Mouse (Mus musculus) layer of hippocampus, adult 2 months (tissue): ENCODE measurements around the gene Gm9844. TPM values are rescaled to one million over a fixed set of nuclear protein-coding genes. Genes with fewer than 3 reads are reported as not detected.
"Not testable (repeated sequence)": the region's sequence is repeated elsewhere in the genome, so short reads cannot be mapped to it uniquely, and the experiment has no call there.

ENCODE experiments used
- DNase-seq, 2 experiments: peaks; one replicate each; pipeline ENCODE4 v3.0.0; 2022; ENCODE audit warnings: low spot score in 2 of 2
- H3K27ac ChIP-seq: fragments of 200-600 bp; 2 replicates; pipeline ENCODE4 v1.8.1; 2022
- H3K4me3 ChIP-seq: fragments of 200-600 bp; 2 replicates; pipeline ENCODE4 v1.8.1; 2022; ENCODE audit warnings: mild to moderate bottlenecking
- CTCF ChIP-seq: fragments of 200-600 bp; conservative IDR thresholded peaks from 2 replicates; pipeline ENCODE4 v1.8.1; 2022; ENCODE audit warnings: antibody characterized with exemption, mild to moderate bottlenecking, moderate library complexity
- long read RNA-seq, 2 experiments: library from polyadenylated mRNA; stranded (forward); transcript quantifications; one replicate each; pipeline ENCODE4 v2.0.0; 2021; ENCODE audit warnings: borderline mapping rate in 2 of 2
- total RNA-seq, 2 experiments: library from RNA; stranded (reverse); gene quantifications; 2 replicates each; pipeline ENCODE4 v1.2.3; 2021

Gene Gm9844
- 1 to 10 TPM in 1 of 2 experiments, not detected in 1; 1.6 TPM for total RNA-seq
- long read RNA-seq, experiment 1, result 0 reads
- long read RNA-seq, experiment 2, partial matches to known transcripts, result 0 of 1 reads
- long read RNA-seq, experiment 2, other reads (novel, unspliced or antisense), result 0 of 1 reads

DNA sequence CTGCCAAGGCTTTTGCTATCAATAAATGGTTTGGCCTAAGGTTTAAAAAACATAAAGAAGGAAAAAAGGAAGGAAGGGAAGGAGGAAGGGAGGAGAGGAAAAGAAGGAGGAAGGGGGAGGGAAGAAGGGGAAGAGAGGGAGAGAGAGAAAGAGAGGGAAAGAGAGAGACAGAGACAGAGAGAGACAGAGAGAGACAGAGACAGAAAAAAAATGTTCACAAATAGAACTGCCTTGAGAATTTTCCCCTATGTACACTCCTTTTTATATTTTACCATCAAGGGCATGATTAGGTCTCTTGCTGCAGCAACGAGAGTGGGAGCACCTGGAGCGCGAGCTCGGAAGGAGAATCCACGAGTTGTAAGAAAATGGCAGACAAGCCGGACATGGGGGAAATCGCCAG is at the start of gene Gm9844:
Gene Gm9844 (plus strand): TSS at position 301 of the 400 bp plus-strand sequence.
- Histone ChIP-seq H3K4me3 (no peak within 1 kb of the TSS), H3K27ac (no peak within 1 kb of the TSS)
- no peak for DNase-seq
- TF ChIP-seq CTCF, result no peak

DNA sequence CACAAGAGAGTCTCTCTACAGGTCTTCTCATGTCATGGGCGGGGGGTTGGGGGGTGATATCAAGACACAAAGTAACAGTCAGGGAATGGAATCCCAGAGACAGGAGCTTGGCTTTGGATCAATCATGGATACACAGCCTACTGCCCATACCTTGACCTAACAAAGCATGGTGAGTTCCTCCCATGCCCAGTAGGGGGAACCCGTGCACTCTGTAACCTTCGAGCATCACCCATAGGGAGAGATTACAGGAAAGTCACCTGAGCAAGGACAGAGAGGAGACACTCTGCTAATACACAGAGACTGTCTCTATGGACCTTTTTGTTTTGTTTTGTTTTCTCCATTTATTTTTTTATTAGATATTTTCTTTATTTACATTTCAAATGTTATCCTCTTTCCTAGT is 44.5 kb upstream of the Gm9844 start:
- Histone ChIP-seq H3K27ac (no peak overlapping the region), H3K4me3 (no peak overlapping the region)
- DNase-seq, result peak; percentile 54 to 74
- peak; percentile 94 for TF ChIP-seq CTCF

DNA sequence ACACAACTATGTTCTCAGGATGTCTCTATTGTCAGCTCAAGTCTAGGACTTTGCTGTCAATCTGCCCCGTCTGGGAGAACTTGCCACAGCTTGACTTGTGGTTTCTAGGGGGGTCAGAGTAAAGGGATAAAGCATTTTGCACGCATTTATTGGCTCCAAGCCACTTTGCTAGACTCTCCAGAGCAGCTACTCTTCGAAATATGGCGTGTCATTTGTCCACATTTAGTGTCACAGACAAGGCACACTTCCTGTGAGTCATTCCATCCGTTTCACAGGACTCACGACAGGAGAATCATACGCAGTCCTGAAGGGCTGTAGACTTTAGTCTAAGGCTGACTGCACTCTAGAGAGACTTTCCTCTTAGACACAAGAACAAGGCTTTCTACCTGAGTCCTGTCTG is 37.6 kb upstream of the Gm9844 start:
- Histone ChIP-seq H3K4me3 (no peak overlapping the region), H3K27ac (no peak overlapping the region)
- DNase-seq, result no peak
- TF ChIP-seq CTCF, result no peak

DNA sequence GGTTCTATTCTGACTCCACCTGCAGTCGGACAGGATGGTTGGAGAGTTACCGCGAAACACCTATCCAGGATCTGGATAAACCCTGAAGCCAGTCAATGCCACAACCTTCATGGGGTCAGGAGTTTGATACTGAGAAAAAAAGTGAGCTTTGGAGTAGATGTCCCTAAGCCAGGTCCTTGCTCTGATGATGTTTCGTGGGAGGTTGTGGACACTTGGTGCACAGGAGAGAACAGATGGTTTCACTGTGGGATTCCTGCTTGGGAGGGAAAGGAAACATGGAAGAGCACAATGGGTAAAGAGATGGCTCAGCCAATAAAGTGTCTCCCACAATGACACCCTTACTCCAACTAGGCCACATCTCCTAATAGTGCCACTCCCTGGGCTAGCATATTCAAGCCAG is 34.8 kb upstream of the Gm9844 start:
- no peak for DNase-seq
- Histone ChIP-seq H3K27ac (no peak overlapping the region), H3K4me3 (no peak overlapping the region)
- no peak for TF ChIP-seq CTCF

DNA sequence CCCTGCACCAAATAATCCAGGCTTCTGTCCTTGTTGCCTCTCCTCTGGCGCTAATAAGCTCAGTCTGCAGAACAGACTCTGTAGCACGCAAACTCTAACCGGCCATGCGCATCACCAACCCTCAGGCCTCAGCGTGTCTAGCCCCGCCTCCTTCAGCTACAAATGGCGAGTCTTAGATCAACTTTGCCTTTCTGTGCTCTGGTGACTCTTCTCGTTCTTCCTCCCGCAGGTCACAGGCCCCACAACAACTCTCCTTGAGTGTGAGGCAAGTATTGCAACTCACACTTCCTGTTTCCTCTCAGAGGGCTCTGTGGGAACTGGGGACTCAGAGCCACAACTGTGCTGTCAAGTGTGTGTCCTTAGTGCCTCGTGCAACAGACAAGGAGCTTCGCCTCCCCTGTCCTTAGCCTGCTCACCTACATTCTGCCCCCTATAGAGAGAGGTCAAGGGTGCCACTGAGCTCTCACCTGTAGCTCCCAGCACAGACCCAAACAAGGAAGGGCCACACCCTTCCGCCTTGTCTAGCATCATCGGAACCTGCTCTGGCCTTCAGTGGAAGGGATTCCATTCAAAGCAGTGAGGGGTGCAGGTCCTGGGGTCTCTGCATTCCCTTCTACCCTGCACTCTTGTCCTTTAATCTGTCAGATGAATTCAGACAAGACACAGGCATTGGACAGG is 23.1 kb upstream of the Gm9844 start:
- not testable (repeated sequence) for H3K4me3 ChIP-seq, DNase-seq, H3K27ac ChIP-seq

DNA sequence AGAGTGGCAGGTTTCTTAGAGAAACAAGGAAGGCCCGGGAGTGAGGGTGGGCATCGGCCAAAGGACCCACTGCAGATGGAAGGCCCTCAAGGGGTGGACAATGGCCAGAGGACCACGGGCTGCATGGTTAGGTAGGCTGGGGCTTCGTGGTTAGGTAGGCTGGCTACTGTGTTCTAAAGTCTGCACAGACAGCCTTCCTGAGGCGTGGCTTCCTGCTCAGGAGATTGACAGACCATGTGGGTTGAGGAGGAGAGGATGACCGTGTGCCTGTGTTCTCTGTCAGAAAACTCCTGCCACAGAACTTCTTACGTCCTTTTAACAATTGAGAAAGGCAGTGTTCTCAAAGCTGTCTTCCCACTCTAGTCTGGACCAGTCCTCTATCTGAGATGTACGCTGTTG is 22.6 kb upstream of the Gm9844 start:
- no peak for TF ChIP-seq CTCF
- no peak for DNase-seq
- no peak overlapping the region for H3K27ac ChIP-seq
- H3K4me3 ChIP-seq, result no peak overlapping the region

DNA sequence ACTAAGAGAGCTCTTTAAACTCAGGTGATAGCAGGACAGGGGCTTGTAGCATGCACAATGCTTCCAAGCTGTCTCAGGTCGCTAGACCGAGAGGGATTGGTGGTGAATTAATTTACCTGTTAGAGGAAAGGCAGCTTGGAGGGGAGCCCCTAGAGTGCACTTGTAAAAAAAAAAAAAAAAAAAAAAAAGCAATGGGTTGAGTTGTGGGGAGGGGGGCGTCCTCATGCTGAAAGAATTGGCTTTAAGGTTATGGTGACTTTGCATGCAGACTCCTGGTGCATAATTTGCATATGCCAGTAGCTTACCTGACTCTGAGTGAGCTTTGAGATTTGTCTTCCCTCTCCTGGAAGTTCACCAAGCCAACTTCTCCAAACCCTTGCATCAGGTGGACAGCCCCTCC is 21.7 kb upstream of the Gm9844 start:
- no peak overlapping the region for H3K4me3 ChIP-seq
- TF ChIP-seq CTCF, result no peak
- no peak for DNase-seq
- no peak overlapping the region for H3K27ac ChIP-seq

DNA sequence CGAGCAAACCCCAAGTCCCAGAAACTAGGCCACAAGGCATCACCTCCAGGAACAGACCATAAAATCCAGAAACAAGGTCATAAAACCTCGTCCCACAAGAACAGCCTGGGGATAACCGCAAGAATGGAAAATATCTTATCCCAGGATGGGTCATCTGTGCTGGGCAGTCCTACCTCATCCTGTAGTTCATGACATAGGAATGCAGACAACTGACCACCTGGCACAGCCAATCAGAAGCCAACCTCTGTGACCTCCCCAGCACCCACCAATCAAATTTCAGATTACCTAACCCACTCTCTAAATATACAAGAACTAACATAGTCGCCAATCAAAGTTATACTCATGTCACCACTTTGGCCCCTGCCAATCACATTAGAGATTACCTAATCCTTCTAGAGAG is 21.0 kb upstream of the Gm9844 start:
- TF ChIP-seq CTCF, result no peak
- DNase-seq, result no peak
- no peak overlapping the region for H3K4me3 ChIP-seq
- no peak overlapping the region for H3K27ac ChIP-seq

DNA sequence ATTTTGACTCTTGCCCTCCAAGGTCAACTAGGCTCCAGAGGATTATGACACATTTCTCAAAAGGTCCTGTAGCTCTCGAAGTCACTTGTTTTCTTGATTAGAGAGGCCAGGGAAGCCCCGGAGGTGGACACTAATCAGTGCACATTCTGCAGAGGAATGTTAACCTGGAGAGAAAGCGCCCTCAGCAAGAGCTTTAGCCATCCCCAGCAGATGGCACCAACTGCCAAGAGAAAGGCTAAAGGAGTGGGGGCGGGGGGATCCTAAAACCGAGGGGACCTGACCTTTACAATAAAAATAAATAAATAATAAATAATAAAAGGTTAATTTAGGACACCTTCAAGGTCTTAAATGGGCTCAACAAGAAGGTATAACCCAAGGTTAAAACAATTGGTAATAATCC is 17.9 kb upstream of the Gm9844 start:
- no peak for TF ChIP-seq CTCF
- Histone ChIP-seq H3K27ac (no peak overlapping the region), H3K4me3 (no peak overlapping the region)
- no peak for DNase-seq

DNA sequence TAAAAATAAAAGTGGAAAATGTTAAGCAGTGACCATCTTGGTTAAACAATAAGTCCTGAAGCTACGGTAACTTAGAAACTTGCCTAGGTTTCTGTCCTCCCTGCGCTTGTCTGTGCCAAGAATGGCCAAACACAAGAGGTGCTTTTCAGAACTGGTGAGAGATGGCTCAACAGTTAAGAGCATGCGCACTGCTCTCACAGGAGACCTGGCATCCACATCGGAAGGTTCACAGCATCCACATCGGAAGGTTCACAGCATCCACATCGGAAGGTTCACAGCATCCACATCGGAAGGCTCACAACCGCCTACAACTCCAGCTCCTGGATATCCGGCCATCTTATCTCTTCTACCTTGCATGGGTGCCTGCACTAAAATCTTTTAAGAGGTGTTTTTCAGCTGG is 16.8 kb upstream of the Gm9844 start:
- DNase-seq, result no peak
- no peak for TF ChIP-seq CTCF
- no peak overlapping the region for H3K4me3 ChIP-seq
- no peak overlapping the region for H3K27ac ChIP-seq

DNA sequence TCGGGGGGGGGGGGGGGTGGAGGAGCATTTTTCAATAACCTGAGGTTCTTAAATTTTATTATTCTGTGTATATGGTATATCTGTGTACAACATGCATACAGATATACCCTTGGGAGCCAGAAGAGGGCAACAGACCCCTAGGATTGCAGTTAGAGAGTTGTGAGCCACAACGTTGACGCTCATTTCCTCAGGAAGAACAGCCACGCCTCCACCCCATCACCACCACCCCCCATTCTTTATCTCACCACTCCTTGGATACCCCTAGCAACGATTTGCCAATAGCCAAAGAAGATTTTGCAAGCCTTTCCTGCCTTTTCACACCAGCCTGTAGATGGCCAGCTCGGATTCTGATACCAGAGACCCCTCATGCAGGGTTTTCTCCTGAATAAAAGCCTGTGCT is 16.3 kb upstream of the Gm9844 start:
- no peak overlapping the region for H3K27ac ChIP-seq
- TF ChIP-seq CTCF, result peak; percentile 45
- H3K4me3 ChIP-seq, result no peak overlapping the region
- no peak for DNase-seq

DNA sequence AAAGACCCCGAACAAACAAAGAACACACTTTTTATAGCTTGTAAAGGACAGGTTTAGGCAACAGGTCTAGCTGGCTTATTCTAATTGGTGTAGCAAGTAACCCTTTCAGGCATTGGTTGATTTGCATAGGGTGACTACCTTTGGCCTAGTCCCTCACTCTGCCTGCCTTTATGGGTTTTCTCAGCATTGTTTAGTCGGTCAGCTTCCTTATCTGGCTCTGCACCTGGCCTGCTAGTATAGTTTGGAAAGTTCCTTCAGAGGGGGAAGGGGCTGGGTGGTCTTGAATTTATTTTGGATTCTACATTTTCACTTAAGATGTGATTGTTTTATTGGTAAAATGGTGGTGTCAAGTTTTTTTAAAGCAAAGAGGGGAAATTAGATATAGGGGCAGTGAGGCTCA is 15.4 kb upstream of the Gm9844 start:
- H3K27ac ChIP-seq, DNase-seq: not testable (repeated sequence)

DNA sequence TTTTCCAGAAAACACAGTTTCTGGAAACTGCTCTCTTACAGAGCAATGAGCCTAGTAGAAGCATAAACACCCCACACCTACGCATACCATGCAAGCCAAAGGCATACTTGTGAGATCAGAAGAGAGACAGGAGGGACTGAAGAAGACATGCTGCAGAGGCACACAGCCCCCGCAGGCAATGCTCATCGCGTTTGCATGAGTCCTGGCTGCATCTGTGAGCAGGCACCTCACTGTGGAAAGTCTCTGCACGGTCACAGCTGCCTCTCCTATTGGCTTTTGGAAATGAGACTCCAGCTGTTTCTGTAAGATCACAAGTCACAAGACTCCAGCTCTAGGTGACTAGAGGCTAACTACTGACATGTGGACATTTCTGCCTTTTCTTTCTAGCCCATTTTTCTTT is 11.9 kb upstream of the Gm9844 start:
- no peak for TF ChIP-seq CTCF
- no peak overlapping the region for H3K27ac ChIP-seq
- H3K4me3 ChIP-seq, result no peak overlapping the region
- peak in 1 of 2 experiments; percentile 55 for DNase-seq

More for the DNA sequence above, 15.4 kb upstream of the Gm9844 start:
- not testable (repeated sequence) for H3K4me3 ChIP-seq

DNA sequence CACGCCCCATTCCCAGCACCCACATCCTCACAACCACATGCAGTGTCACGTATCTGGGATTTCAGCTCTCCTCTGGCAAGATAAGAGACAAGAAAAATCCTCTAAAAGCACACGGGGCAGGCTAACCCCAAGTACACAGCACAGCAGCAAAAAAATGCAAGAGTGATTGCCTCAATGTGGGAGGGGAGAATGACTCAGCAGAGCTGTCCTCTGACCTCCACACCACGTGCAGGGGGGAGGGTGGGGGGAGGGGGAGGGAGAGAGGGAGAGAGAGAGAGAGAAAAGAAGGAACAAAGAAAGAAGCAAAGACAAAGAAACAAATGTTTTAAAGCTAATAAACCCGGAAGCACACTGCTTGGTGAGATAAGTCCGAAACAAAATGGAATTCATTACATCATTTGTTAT is 11.1 kb upstream of the Gm9844 start:
- no peak overlapping the region for H3K4me3 ChIP-seq
- TF ChIP-seq CTCF, result no peak
- H3K27ac ChIP-seq, result no peak overlapping the region
- DNase-seq, result no peak
